Mouse (Mus musculus) urinary bladder, postnatal 10 days (tissue): ENCODE data around the gene Olfr1233.

Experiments
- DNase-seq: peaks from one replicate; pipeline ENCODE4 v3.0.0; 2022; ENCODE audit warnings: low spot score

Gene Olfr1233

GRCm38 (mm10) chr2:89342298-89342697 lies at the start of gene Olfr1233:
Olfr1233 (minus strand) TSS chr2:89342398.
- DNase-seq = no peak

DNA sequence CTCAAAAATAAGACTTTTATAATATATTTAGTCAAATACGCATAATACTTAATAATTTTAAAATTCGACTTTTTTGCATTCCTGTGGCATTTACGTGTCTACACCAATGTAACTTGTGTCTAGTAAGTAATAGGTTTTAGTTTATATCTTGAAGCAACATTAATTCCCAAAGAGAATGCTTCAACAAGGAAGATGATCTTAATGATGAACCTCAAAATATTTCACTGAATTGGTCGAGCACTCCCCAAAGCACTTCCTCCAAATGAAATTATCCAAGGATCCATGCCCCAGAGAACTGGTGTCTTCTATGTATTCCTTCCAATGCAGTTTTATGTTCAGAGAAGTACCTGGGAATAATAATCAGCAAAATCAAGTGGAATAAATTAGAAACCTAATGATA lies 22.6 kb upstream of the Olfr1233 start, which contains the start of gene Olfr1234:
TSS of gene Olfr1234 (minus strand) at position 101 of the 400 bp plus-strand sequence.
- DNase-seq = no peak

DNA sequence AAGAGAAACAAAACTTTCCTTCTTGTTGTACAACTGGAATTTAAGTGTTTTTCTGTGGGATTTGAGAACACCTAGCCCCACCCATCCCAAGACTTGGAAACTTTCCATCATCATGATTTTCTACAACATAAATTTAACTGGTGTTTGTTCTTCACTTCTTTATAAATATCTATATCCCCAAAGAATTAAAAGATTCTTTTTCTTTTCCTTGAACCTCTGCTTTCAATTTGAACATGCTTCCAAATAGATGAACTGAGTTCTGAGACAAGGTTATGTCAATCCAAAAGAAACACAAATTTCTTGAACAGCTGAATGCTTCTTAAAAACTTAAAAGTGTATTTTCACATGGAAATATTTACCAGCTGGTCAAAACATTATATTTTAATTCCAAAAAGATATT lies 12.6 kb downstream of the Olfr1233 start, which contains the start of gene Olfr1232:
TSS of gene Olfr1232 (minus strand) at position 101 of the 400 bp plus-strand sequence.
- no peak for DNase-seq

DNA sequence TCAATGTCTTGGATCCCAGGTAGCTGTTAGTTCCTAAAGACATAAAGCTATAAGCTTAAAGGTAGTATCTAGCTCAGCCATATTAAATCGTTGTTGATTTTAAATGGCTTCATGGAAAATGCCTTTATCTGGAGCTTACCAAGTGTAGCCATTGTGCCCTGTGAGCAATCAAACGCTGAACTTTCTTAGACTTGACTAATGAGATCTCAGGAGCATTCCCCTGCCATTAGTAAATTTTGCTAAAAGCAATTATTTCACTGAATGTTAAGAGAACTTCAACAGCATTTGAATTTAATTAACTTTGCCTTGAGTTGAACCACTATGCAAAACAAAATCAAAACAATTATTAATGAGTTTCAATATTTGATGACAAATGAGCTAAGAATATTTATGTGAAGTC lies 35.2 kb downstream of the Olfr1233 start, which contains the start of gene Olfr1231:
TSS of gene Olfr1231 (minus strand) at position 101 of the 400 bp plus-strand sequence.
- DNase-seq = no peak

DNA sequence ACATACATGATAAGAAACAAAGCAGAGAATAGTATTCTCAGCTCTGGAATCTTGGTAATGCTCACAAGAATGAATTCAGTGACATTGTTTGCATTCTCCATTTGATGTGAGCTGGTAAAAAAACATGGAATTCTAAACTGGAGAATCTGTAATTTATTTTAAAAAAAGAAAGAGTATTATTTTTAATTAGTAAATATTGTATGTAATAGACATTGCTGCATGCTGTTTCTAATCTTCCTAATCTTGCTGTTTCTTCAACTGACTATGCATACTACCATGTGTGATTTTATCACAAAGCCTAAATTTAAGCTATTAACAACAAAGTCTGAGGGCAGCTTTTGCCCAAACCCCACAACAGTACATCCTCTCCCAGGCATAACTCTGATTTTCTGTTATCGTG lies 45.0 kb downstream of the Olfr1233 start, which contains the start of gene Olfr1230:
TSS of gene Olfr1230 (minus strand) at position 101 of the 400 bp plus-strand sequence.
- no peak for DNase-seq

GRCm38 (mm10) chr2:89287914-89288313 lies 54.3 kb downstream of the Olfr1233 start, which contains the start of gene Olfr1229:
Olfr1229 (minus strand) TSS chr2:89288014.
- no peak for DNase-seq
